Mouse (Mus musculus): ENCODE results near the gene Setd5.

- no peak for TF ChIP-seq POLR2A (IDR thresholded peaks at IDR 0.05; ENCODE audit: low read depth, low read length)
- no peak for TF ChIP-seq CTCF (IDR thresholded peaks at IDR 0.05; ENCODE audit: extremely low read depth, insufficient read depth, insufficient read length, insufficient replicate concordance)
These were observed 98.3 kb downstream of the Setd5 start for GRCm38 (mm10) chr6:113175469-113175868.
